38 mouse cellular contexts compared by ENCODE assay signal in the genomic region with DNA sequence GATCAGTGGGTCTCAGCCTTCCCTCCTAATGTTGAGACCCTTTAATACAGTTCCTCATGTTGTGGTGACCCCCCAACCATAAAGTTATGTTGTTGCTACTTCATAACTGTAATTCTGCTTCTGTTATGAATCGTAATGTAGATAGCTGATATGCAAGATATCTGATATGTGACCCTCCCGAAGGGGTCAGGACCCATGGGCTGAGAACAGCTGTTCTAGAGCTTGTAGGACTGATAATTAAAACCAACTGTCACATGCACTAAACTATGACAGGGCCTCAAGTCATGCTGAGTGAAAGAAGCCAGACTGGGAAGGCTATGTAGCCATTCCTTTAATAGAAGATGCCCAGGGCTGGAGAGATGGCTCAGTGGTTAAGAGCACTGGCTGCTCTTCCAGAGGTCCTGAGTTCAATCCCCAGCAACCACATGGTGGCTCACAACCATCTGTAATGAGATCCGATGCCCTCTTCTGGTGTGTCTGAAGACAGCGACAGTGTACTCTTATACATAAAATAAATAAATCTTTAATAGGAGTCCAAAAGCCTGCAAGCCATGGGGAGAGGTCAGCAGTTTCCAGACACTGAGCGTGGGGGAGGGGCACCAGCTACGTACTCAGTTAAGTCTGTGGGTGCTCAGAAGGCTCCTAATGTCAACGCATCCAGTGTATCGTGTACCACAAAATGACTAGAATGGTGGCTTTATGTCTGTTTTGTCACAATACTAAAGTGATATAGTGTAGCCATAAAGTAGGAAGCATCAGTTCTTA. TPM values are rescaled to one million over a fixed set of nuclear protein-coding genes. Genes with fewer than 3 reads are reported as not detected.
DNase-seq lines count a peak whose midpoint lies in the region; ATAC-seq and TF ChIP-seq lines count a peak whose summit lies in the region.
"Had no signal": no experiment of that assay in that cellular context is flagged by ENCODE, and none has a peak within 500 bp of the region (broad histone marks: within the 10 kb centered on the region; RNA-seq: fewer than 3 reads in every experiment).

No protein-coding gene starts in this region.

- no peak overlapping the region for H3K4me2 ChIP-seq in intestine, embryonic 16.5 days (ENCODE audit: low read depth, low read length)
- H3K4me2 ChIP-seq in myocyte (ENCODE audit: low read depth) = no peak overlapping the region
- H3K4me2 ChIP-seq: embryonic facial prominence, embryonic 13.5 days; heart, embryonic 15.5 days; limb, embryonic 13.5 days; liver, embryonic 12.5 days; midbrain, embryonic 13.5 days; neural tube, embryonic 15.5 days had no signal

- H3K27me3 ChIP-seq in intestine, embryonic 16.5 days (replicated peaks; ENCODE audit: control insufficient read depth, insufficient read depth, low read length) = no peaks in the 10 kb centered on the region
- H3K27me3 ChIP-seq in kidney, adult 2 months (replicated peaks; ENCODE audit: control insufficient read depth, insufficient read depth, low read length) = no peaks in the 10 kb centered on the region
- peaks cover under 1% of the 10 kb centered on the region for H3K27me3 ChIP-seq in myocyte (ENCODE audit: control insufficient read depth, insufficient read depth, insufficient read length)
- H3K27me3 ChIP-seq: heart, embryonic 15.5 days; limb, embryonic 13.5 days; liver, embryonic 12.5 days; midbrain, embryonic 13.5 days; neural tube, embryonic 15.5 days had no signal

- no peak for DNase-seq in kidney, adult 2 months
- DNase-seq in kidney, postnatal 10 days = peak; percentile 69
- DNase-seq in adipocyte (ENCODE audit: low spot score) = no peak
- DNase-seq in gastrocnemius, postnatal 10 days = no peak
- DNase-seq in gastrocnemius, adult 8-10 months (ENCODE audit: low spot score in 2 of 2) = no peak
- DNase-seq: adrenal gland, postnatal 10 days; cerebellum, adult 11 months; cerebellum, postnatal 10 days; lung, adult 18-20 months; lung, postnatal 4 days; right cerebral cortex, postnatal 25 days; thymus, postnatal 4 days had no signal

- TF ChIP-seq CTCF in kidney, adult 2 months (conservative IDR thresholded peaks at IDR 0.05; ENCODE audit: insufficient read depth, insufficient read length, low read depth, low read length) = no peak

- no peak overlapping the region for H3ac ChIP-seq in myocyte (ENCODE audit: control insufficient read depth, insufficient read length)

- H3K9me3 ChIP-seq in intestine, embryonic 16.5 days (ENCODE audit: control insufficient read depth, low read length) = no peaks in the 10 kb centered on the region
- H3K9me3 ChIP-seq: embryonic facial prominence, embryonic 13.5 days; heart, embryonic 10.5 days; heart, embryonic 15.5 days; liver, embryonic 12.5 days; midbrain, embryonic 13.5 days; neural tube, embryonic 15.5 days had no signal

- peaks cover 9% of the 10 kb centered on the region for H3K4me1 ChIP-seq in intestine, embryonic 16.5 days (ENCODE audit: control insufficient read depth, insufficient read depth, low read length)
- peaks cover 12% of the 10 kb centered on the region; the same call in 1 of the 2 replicates for H3K4me1 ChIP-seq in kidney, adult 2 months (ENCODE audit: control insufficient read depth, insufficient read depth, low read length)
- H3K4me1 ChIP-seq: heart, embryonic 15.5 days; liver, embryonic 12.5 days; megakaryocyte, embryonic 14.5 days had no signal

- WGBS in intestine, embryonic 16.5 days = 74% methylated on average over 8 of the region's 8 CpGs
- 53% methylated on average over 8 of the region's 8 CpGs for WGBS in kidney, adult 2 months

- no peaks in the 10 kb centered on the region; the same call in 1 of the 2 replicates for H3K36me3 ChIP-seq in intestine, embryonic 16.5 days (ENCODE audit: control insufficient read depth, insufficient read depth, low read length)
- no peaks in the 10 kb centered on the region for H3K36me3 ChIP-seq in kidney, adult 2 months (ENCODE audit: control insufficient read depth, insufficient read depth, low read length)
- H3K36me3 ChIP-seq in myocyte (ENCODE audit: control insufficient read depth, insufficient read depth) = no peaks in the 10 kb centered on the region
- H3K36me3 ChIP-seq: embryonic facial prominence, embryonic 13.5 days; forebrain, embryonic 10.5 days; heart, embryonic 10.5 days; heart, embryonic 15.5 days; limb, embryonic 13.5 days; liver, embryonic 12.5 days; midbrain, embryonic 13.5 days; neural tube, embryonic 15.5 days had no signal

- no peak overlapping the region for H3K4me3 ChIP-seq in intestine, embryonic 16.5 days (ENCODE audit: low read length)
- H3K4me3 ChIP-seq in kidney, adult 2 months (ENCODE audit: insufficient read depth, low read depth, low read length) = no peak overlapping the region
- no peak overlapping the region for H3K4me3 ChIP-seq in myocyte
- H3K4me3 ChIP-seq: embryonic facial prominence, embryonic 13.5 days; forebrain, embryonic 10.5 days; gastrocnemius, adult 2 months; heart, embryonic 10.5 days; heart, embryonic 15.5 days; layer of hippocampus, adult 2 months; limb, embryonic 13.5 days; liver, embryonic 12.5 days; megakaryocyte, embryonic 14.5 days; midbrain, embryonic 13.5 days; neural tube, embryonic 15.5 days had no signal

- no peak for ATAC-seq in intestine, embryonic 16.5 days
- ATAC-seq: activated CD4-positive, CD25-positive, alpha-beta regulatory T cell, adult 4 months; forebrain, embryonic 16.5 days; hindbrain, embryonic 16.5 days; liver, embryonic 12.5 days; midbrain, embryonic 13.5 days had no signal

- H3K9ac ChIP-seq in intestine, embryonic 16.5 days (ENCODE audit: low read depth, low read length) = no peak overlapping the region
- H3K9ac ChIP-seq: embryonic facial prominence, embryonic 13.5 days; heart, embryonic 15.5 days; limb, embryonic 13.5 days; liver, embryonic 12.5 days; midbrain, embryonic 13.5 days; neural tube, embryonic 15.5 days had no signal

- TF ChIP-seq POLR2A in kidney, adult 2 months (IDR thresholded peaks at IDR 0.05; ENCODE audit: low read depth, low read length) = no peak
- no peak for TF ChIP-seq POLR2A in myocyte (IDR thresholded peaks at IDR 0.05; ENCODE audit: insufficient read length, low read depth)

- H3K79me2 ChIP-seq in myocyte (ENCODE audit: control insufficient read depth, insufficient read depth) = no peaks in the 10 kb centered on the region

- peak overlapping the region; percentile 84 for H3K27ac ChIP-seq in intestine, embryonic 16.5 days (ENCODE audit: low read length)
- H3K27ac ChIP-seq in kidney, adult 2 months (ENCODE audit: insufficient read depth, low read depth, low read length) = peak overlapping the region; percentile 77
- H3K27ac ChIP-seq: embryonic facial prominence, embryonic 13.5 days; forebrain, embryonic 10.5 days; gastrocnemius, adult 2 months; heart, embryonic 10.5 days; heart, embryonic 15.5 days; layer of hippocampus, adult 2 months; limb, embryonic 13.5 days; liver, embryonic 12.5 days; midbrain, embryonic 13.5 days; neural tube, embryonic 15.5 days; stomach, postnatal 0 days had no signal

TF ChIP-seq in myocyte, 11 proteins besides CTCF, POLR2A, EP300 and RAD21:
- TF ChIP-seq REST (IDR thresholded peaks at IDR 0.05; ENCODE audit: insufficient read depth, insufficient read length) (no peak), MAX (IDR thresholded peaks at IDR 0.05; ENCODE audit: low read depth) (no peak), MYOD1 (IDR thresholded peaks at IDR 0.05; ENCODE audit: control insufficient read depth in 1 of 3, insufficient read length in 2 of 3, low read depth in 2 of 3) (peak in 2 of 3 experiments; percentile 14 to 53), MYOG (IDR thresholded peaks at IDR 0.05; ENCODE audit: control insufficient read depth in 1 of 3, insufficient read depth in 1 of 3, insufficient read length in 2 of 3, low read depth in 2 of 3) (peak in 1 of 3 experiments; percentile 33), USF1 (IDR thresholded peaks at IDR 0.05; ENCODE audit: low read depth) (no peak)

RNA-seq across cellular contexts. Expression of a gene that starts 19.1 kb away (rescaled TPM):
- polyA plus RNA-seq in intestine, embryonic 16.5 days (2015; fragmentation: Nextera tagmentation; extraction: Ambion mirVana) = 0.44 and 0.83 TPM in 2 replicates
- 20.7 and 24.8 TPM in 2 replicates for polyA plus RNA-seq in kidney, adult 2 months (2012; rRNA removed)
- 0.22 TPM for polyA plus RNA-seq in myocyte (2012; fragmentation: generic; extraction: Trizol)
- total RNA-seq in gastrocnemius, postnatal 10 days (2021) = under 1 TPM; 0.25 to 0.26 TPM
- total RNA-seq in gastrocnemius, adult 8-10 months (2022) = under 1 TPM; 0.07 to 0.67 (median 0.30) TPM
- total RNA-seq: CH12.LX; monocyte, adult 5-6 weeks had no signal
- polyA plus RNA-seq: activated CD4-positive, CD25-positive, alpha-beta regulatory T cell, adult 4 months had no signal

RNA-seq across cellular contexts. Expression of a gene that starts 22.1 kb away (rescaled TPM):
- 0.70 and 0.77 TPM in 2 replicates for polyA plus RNA-seq in intestine, embryonic 16.5 days (2015; fragmentation: Nextera tagmentation; extraction: Ambion mirVana)
- 0.03 and 0.05 TPM in 2 replicates for polyA plus RNA-seq in kidney, adult 2 months (2012; rRNA removed)
- 0.13 TPM for polyA plus RNA-seq in myocyte (2012; fragmentation: generic; extraction: Trizol)
- under 1 TPM in 1 of 2 experiments, not detected in 1; 0.05 TPM for total RNA-seq in gastrocnemius, postnatal 10 days (2021)
- total RNA-seq in gastrocnemius, adult 8-10 months (2022) = not detected
- total RNA-seq: common myeloid progenitor, adult 5-6 weeks; gastrocnemius, adult 2 months; heart, postnatal 25 days; monocyte, adult 5-6 weeks had no signal
- polyA plus RNA-seq: activated CD4-positive, CD25-positive, alpha-beta regulatory T cell, adult 4 months; heart, embryonic 15.5 days; liver, embryonic 12.5 days had no signal

RNA-seq across cellular contexts. Expression of a gene that starts 57.6 kb away (rescaled TPM):
- 0.07 TPM in 1 of 2 replicates, not detected in the other for polyA plus RNA-seq in intestine, embryonic 16.5 days (2015; fragmentation: Nextera tagmentation; extraction: Ambion mirVana)
- polyA plus RNA-seq in kidney, adult 2 months (2012; rRNA removed) = 0.05 and 0.11 TPM in 2 replicates
- 1.5 TPM for polyA plus RNA-seq in myocyte (2012; fragmentation: generic; extraction: Trizol)
- total RNA-seq in gastrocnemius, postnatal 10 days (2021) = not detected
- not detected for total RNA-seq in gastrocnemius, adult 8-10 months (2022)
- total RNA-seq: adrenal gland, postnatal 10 days; CH12.LX; ES-E14; gastrocnemius, adult 2 months; heart, postnatal 25 days; layer of hippocampus, adult 2 months; layer of hippocampus, postnatal 14 days; left cerebral cortex, adult 8-10 months; left cerebral cortex, postnatal 36 days had no signal
- polyA plus RNA-seq: heart, embryonic 10.5 days; hindbrain, embryonic 16.5 days; intestine, embryonic 14.5 days; neural tube, embryonic 15.5 days had no signal

Comparison
In these comparisons a context has a peak if more than half of its experiments do, and no peak if none do; other contexts are left out.
1. RNA of a gene that starts 19.1 kb away (polyA plus RNA-seq): 20.7 to 24.8 TPM in kidney, adult 2 months; 0.44 to 0.83 TPM in intestine, embryonic 16.5 days and 0.22 TPM in myocyte (single experiment); every median in the first group is over 10 times any median in the second.